Mouse (Mus musculus): ENCODE results near the gene Gm17349.

- TF ChIP-seq CTCF (IDR thresholded peaks at IDR 0.05; ENCODE audit: control insufficient read depth, insufficient read depth, insufficient read length) (no peak), USF1 (IDR thresholded peaks at IDR 0.05; ENCODE audit: low read depth) (no peak), CEBPB (IDR thresholded peaks at IDR 0.05; ENCODE audit: low read depth) (no peak)
Measured at GRCm38 (mm10) chr15:99717386-99718334, 12.4 kb upstream of the Gm17349 start, which contains the start of gene Gpd1.
